Mouse (Mus musculus) granulocyte monocyte progenitor cell, adult 5-6 weeks (primary cell): Measurements from ENCODE around the gene Mylip. TPM values are rescaled to one million over a fixed set of nuclear protein-coding genes. Genes with fewer than 3 reads are reported as not detected.

Experiments
- ATAC-seq: replicated peaks from 2 replicates; pipeline ENCODE4 v1.8.0; 2016; ENCODE audit warnings: mild to moderate bottlenecking, moderate TSS enrichment, inconsistent platforms; ENCODE audit not compliant: poor library complexity, severe bottlenecking
- total RNA-seq, 2 experiments: library from RNA; stranded (forward) in 1 of 2; stranded (reverse) in 1 of 2; fragments of 200-712, 200-1000 nt in 1 of 2; fragments of >200 nt in 1 of 2; fragmentation: Nextera tagmentation in 1 of 2; gene quantifications; 2 replicates each; pipeline ENCODE4 v1.2.3; 2014 to 2017

Gene Mylip
- total RNA-seq (2014; fragmentation: Nextera tagmentation), result 13.6 and 13.7 TPM in 2 replicates
- 10.3 and 11.7 TPM in 2 replicates for total RNA-seq (2017)

DNA sequence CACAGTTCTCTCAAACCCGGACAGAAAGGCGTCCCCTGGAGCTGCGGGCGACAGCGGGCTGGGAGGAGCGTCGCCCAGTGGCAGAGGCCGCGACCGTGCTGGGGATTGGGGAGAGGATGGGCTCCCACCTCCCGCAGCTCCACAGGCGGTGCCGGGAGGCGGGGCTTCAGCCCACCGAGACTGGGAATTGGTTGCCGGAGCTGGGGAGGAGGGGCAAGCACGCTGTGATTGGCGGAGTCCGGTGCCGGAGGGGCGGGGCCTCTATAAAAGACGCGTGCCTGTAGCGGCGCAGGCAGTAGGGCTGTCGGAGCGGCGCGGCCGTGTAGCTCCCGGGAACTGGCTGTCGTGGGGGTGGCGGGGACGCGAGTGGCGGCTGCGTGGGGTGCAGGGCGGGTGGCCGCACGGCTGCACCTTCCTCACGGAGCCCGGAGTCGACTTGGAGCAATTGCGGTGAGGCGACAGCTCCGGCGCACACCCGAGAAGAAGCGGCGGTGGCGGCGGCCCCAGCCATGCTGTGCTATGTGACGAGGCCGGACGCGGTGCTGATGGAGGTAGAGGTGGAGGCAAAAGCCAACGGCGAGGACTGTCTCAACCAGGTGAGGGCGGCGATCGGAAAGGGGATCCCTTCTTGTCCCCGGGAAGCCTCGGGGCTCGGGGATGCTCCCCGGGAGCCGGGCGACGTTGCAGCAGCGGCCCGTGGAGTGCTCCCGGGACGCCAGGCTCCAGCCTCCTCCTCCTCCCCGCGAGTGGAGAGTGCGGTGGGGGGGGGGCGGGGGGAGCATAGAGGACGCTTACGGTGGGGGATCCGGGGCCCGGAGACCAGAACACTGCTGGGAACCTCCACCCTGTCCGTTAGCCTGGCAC is at the start of gene Mylip:
Mylip (plus strand) TSS at position 295 of the 864 bp plus-strand sequence.
- ATAC-seq, result peak; percentile 90

DNA sequence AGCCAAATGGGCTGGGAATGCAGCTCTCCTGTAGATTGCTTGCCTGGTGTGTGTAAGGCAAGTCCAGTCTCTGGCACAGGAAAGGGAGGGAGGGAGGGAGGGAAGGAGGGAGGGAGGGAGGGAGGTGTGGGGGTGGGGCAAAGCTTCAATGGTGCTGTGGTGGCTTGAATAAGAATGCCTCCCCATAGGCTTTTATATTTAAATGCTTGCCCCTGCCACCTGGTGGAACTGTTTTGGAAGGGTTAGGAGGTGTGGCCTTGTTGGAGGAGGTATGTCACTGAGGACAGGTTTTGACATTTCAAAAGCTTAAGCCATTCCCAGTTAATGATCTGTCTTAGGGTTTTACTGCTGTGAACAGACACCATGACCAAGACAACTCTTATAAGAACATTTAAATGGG is 47.6 kb upstream of the Mylip start:
- ATAC-seq, result no peak

DNA sequence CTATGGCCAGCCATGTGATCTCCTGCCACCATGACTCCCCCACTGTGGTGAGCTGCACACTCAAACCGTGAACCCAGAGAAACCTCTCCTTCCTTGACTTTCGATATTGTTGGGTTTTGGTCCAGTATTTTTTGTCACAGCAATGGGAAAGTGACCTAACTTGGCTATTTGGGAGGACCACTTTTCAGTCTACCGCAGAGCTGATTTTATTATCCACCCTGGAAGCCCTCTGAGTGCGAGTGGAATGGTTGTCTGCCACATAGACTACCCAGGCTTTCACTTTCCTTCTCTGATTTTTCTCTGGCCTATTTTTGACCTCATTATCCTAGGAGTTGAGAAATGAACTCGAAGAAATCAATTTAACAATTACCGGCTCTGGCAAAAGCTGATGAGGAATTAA is 46.0 kb upstream of the Mylip start:
- ATAC-seq, result no peak

DNA sequence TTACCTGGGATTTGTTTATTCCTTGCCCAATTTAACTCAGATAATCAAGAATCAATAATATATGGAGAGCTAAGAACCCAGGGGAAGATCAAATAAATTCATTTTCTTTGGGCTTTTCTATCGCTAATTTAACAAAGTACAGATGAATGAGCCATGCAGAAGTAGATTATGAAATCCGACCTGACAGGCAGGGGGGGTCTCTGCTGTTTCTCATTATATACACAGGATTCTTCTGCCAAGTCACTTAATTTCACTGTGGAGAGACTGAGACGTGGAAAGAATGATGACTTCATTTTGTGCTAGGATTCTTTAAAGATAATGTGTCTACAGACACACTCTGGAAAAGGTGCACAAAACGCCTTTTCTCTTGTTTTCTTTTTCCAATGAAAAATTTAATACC is 45.6 kb upstream of the Mylip start:
- ATAC-seq, result no peak

DNA sequence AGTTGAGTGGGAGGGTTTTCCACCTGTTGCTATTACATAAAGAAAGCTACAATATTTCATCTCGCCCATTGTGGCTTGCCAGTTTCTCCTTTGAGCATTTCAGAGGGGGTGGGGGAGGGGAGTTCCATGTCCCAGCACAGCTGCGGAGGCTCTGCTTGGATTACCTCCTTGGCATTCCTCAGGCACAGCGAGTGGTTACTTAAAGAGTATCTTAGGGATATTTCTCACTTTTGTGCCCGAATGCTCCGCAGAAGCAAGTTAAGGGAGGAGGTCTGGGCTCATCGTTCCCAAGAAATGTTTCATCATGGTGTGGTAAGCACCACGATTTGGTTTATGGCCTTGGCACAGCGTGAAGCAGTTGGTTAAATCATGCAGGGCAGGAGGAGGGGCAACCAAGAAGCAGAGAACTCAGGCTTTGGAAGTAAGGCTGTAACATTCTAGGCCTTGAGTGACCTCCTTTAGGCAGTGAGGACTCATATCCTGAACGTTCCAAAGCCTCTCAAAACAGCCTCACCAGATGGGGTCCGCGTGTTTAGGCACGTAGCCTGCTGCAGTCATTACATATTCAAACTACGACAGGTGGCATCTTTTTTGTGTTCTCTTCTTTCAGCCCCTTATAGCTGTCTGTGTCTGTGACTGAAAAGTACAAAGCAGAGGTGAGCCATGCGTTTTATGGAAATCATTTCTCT is 43.9 kb upstream of the Mylip start:
- ATAC-seq, result no peak; the same call in 1 of the 2 replicates

DNA sequence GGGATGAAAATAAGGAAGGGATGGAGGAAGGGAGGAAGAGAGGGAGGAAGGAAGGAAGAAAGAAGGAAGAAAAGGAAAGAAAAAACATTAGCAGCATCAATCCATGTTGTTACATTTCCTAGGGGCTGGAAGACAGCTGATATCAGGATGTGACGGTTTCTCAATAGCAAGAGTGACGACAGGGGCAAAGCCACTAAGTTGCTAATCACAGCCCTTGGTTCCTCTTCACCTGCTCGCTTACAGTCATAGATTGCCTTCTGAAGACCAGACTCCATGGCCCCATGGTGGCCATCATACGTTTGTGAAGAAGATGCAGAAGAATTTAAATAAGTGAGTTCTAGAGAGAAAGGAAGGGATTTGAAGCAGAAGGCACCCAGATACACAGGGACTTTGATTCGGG is 38.1 kb upstream of the Mylip start:
- ATAC-seq, result peak; percentile 91

DNA sequence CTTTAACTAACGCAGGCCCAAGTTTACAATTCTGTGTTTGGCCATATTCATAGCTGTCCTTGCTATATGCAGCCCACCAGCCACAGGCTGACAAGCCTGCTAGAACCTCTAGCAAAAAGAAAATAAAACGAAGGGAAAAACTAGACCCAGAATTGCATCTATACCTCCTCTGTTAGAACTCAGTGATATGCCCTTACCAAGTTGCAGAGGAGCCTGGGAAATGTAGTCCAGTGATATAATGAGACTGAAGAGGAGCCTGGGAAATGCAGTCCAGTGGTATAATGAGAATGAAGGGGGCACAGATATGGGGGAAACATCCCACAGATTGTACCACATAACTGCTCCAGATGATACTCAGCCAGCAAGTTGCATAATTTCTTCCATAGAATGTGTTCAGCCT is 34.7 kb upstream of the Mylip start:
- no peak for ATAC-seq

DNA sequence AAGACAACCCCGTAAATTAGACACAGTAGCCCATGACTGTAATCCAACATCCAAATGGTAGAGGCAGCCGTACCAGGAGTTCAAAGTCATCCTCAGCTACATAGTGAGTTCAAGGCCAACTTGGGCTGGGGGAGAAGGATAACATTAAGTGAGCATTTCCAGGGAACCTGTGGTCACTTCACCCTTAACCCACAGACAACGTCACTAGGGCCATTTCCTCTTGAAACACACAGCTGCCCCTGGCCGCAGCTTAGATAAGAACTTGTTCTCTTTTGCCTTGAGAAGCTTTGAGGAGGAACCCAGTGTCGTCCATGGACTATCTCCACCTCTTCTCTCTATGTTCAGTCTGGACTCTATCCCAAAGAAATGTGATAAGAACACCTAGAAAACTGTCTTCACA is 31.3 kb upstream of the Mylip start:
- ATAC-seq, result peak; percentile 58

DNA sequence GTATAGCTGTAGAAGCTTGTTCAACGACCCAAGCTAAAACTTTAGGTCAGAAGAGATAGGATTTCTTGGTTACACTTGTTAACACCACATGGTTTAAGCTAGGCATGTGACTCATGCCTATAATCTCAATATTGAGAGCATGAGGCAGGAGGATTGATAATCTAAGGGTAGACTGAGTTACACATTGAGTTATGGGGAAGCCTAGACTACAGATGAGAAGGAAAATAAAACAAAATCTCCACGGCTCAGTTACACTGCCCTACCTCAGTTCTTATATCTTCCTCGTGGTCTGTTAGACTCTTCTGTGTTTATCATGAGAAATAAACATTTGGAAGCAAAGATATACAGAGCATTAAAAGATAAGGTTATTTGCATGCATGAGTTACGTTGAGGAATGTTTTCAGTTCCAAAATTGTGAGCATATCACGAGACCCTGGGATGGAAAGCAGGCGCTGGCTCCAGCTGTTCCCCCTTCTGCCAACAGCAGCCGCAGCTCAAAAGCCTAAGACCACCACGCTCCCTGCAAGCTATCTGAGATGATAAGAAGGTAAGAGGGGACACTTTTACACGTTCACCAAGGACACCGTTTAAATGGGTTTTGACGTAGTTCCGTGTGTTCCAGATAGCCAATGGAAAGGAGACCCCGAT is 30.7 kb upstream of the Mylip start:
- ATAC-seq, result no peak

DNA sequence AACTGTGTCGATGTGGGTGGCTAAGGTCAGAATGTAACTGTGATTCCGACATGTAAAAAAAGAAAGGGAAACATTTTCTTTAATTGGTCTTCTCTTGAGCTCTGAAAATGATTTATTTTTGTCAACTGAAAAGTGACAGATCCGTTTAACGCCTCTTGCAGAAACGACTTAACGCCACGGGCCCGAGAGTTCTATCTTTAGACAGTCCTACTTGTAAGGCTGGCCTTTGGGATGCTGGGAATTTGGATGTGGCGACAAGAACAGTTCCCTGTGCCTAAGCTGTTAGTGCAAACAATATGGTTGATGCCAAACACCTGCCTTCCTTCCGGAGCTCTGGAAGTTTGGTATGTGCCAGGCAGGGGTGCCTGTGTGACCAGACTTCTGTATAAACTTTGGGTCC is 23.8 kb upstream of the Mylip start:
- ATAC-seq, result no peak

DNA sequence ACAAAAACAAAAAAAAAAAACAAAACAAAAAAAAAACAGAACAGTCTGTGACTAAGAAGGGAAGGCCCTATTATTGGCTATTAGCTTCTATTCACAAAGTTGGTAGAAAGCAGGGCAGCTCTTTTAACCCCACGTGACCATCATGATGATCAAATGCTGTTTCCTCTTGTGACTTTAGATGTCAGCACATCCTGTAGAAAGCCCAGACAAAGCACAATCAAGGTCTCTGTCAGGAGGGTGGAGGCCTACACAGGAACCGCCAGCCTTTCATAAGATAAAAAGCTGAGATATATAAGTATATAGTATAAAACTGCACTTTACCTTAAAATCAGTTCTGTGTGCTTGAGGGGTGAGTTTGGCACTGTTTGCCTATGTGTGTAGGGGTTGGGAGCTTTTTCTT is 17.9 kb upstream of the Mylip start:
- no peak for ATAC-seq

DNA sequence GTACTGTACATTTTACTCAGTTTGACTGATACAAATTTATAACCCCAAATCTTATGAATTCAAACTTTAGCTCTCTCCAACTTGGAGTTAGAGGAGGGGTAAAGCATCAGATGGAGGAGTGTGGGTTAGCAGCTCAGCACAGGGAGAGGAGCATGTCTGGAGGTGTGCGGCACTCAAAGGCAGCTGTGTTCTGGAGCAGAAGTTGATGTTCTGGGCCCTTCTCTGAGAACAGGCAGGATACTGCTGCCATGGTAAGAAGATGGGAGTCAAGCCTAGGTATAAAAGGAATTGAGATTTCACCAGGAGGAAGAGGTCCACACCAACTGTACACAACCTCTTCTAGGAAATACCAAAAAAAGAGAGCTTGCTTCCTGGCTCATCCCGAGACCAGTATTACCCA is 17.1 kb upstream of the Mylip start:
- no peak for ATAC-seq

DNA sequence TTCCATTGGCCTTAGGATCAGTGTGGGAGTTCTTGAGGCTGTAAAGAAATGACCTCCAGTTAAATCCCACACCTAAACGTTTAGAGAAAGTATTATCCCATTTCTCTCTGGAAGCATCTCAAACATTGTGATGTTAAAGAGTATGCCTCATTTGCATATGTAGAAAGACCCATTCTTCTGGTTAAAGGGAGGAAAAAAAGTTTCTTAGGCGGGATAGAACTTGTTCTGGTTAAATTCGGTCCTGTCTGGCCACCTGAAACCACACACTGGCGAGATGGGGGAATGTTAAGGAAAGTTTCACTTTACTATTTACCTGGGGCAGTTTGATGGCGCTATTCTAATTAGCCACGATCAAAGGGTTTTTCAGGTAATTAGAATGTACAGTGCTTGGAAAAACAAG is 14.7 kb upstream of the Mylip start:
- no peak for ATAC-seq

DNA sequence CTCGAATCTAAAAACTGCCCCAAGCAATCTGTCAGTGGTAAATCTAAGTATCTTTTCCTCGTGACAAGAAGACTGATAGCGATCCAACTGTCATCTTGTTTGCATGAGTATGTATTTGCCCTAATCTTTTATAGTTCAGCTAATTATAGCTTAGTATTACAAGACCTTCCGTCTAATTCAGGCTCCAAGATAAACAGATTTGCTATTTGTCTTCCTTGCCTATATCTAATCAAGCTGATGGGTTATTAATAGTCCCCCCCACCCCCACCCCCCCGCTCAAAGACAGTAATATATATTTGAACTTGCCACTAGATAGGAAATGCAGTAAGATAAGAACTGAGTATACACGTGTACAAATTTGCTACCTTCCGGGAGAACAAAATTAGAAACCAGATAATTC is 7.3 kb upstream of the Mylip start:
- ATAC-seq, result no peak

DNA sequence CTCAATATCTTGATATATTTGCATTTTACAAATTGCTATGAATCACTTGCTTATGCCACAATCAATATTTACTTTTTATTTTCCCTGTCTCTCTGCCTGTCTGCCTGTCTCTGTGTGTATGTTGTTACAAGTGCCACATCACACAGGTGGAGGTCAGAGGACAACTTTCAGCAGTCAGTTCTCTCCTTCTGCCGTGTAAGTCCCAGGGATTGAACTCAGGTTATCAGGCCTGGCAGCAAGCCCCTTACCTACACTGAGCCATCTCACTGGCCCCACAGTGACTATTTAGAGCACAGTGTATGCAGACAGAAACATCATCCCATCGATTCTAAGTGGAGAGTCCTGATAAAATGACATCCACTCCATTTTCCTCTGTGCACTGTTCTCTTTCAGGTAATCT is 4.9 kb upstream of the Mylip start:
- no peak for ATAC-seq

DNA sequence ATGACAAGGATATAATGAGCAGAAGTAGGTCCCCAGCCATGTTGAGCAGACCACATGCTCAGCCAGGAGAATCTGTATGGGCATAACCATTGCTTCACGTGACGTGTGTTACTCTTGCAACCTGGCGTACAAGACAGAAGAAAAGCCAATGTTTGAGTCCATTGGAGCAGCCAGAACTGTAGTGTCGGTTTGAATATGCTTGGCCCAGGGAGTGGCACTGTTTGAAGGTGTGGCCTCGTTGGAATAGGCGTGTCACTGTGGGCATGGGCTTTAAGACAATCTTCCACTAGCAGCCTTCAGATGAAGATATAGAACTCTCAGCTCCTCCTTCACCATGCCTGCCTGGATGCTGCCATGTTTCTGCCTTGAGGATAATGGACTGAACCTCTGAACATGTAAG is 4.0 kb upstream of the Mylip start:
- no peak for ATAC-seq

DNA sequence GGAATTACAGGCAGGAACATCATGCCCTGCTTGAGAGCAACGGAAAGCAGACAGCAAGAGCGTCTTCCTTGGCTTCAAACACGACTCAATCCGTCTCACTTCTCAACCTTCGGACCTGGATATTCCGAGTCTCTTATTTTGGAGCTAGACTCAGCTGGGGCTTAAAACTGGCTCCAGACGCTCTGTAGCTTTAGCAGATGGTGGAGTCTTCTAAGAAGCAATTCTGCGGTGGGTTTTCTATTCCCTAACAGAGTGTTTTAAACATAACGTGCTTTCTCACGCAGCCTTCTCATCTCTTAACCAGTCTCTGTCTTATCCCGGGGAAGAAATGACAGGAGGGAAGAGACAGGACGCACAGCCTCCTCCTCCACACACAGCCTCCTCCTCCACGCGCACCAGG is 3.3 kb upstream of the Mylip start:
- ATAC-seq, result no peak

DNA sequence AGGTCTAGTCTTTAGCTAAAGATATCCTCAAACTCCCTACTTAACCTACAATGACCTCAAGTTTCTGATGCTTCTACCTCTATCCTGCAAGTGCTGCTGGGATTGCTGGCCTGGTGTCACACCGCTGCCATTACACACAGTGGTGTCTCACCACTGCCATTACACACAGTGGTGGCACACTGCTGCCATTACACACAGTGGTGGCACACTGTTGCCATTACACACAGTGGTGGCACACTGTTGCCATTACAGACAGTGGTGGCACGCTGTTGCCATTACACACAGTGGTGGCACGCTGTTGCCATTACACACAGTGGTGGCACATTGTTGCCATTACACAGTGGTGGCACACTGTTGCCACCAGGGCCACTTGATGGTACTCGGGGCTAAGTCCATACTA is 2.3 kb upstream of the Mylip start:
- no peak for ATAC-seq

DNA sequence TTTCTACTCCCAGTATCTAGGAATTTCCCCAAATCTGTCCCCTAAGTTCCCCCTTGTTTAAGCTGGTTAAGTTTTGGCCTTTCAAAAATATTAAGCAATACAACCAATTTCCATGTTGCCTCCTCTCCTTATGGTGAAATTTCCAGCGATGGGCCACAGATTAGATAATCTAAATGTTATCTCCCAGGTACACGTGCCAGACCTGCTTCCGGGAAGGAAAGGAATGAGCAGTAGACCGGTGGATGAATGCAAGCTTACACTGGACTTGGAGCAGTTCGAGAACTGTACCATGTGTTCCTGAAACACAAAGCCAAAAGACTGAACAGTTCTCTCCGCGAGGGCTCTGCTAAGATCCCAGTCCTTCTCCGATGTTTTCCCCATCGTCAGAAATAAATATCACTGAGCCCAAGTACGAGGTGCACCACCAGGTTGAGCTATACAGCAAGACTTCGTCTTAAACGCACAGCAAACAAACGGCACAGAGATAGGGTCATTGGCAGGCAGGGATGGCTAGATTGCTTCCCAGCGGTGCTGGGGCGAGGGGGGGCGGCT is 1.2 kb upstream of the Mylip start:
- no peak for ATAC-seq

DNA sequence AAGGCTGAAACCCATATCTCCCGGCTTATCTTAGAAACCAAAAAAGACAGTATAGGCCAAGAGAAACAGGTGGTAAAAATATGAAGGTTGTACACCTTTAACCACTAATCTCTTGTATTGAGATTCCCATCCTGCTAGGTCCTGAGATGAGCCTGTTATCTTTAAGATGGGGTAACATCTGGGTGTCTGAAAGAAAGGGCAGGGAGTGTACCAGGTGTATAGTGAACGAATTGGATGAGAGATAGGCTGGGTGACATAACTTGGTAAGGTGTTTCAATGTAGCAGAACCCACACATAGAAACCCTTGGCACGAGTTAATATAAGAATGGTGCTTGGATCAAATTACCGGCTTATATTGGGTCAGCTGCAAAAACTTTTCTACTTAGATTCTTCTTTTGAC is 653 bp upstream of the Mylip start:
- no peak for ATAC-seq

DNA sequence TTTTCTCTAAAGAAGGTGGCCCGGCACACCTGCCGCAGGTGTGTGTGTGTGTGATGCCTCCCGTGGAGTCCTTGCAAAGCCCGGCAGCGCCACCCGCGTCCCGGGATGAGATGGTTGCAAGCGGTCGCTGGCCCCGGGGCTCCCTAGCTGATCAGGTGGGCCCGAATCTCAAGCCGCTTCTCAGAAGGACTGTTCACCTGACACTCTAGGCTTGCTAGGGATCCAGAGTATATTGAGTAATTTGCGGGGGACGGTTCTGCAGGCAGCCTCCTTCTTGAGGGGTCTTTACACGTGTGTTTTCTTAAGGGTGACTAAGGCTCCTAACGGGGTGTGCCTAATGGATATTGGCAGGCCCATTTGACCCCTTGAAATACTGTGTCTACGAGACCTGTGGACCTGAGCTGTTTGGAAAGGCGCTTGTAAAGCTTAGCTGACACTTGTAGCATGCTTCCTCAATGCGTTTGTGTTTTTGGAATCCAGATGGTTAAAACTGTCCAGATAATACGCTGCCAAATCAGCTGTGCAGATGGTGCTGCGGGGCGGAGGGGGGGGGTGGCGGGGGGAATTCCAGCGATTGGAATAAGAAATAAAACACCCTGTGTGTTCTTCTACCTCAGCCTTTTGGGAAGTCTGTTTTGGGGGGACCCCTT is 895 bp downstream of the Mylip start:
- no peak for ATAC-seq
